2 mouse cellular contexts compared by ENCODE assay signal in the genomic region with DNA sequence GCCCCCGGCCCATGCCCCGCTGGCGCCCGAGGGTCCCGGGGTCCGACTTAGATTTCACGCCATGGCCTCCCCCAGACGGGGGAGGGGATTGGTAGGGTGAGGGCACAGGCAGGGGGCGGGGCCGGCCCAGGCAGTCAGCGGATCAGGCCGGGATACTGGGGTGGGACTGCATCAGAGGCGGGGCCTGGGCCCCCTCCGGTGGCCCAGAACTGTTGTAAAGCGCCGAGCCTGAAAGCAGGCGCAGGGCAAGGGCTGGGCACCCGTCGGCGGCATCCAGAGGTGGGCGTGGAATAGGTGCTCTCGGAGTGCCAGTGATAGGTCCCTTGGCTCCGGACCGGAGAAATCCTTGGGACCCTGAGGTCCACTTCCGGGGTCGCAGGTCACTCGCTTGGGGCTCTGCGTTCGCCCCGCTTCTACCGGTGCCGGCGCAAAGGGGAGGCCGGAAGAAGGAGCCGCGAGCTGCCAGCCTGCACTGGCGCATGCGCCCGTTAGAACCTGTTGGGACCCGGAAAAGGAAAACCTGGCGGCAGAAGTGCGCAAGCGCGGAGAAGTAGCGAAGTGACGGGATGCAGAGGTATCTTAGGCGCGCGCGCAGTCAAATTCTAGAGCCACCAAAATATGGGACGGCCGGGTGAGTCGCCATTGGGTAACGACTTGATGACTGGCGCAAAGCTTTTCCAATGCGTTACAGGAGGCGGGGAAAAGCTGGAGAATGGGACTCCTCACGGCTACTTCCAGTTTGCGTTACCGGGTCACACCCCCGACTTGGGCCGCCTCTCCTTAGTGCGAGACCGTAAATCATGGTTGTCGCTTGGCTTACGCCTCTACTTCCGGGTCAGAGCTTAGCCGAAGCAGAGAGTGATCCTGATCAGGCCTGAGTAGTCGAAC.
TF ChIP-seq lines count a peak whose summit lies in the region.

Gene Map3k11 (plus strand): TSS at position 543 of the 888 bp plus-strand sequence.
Gene Pcnx3 (minus strand): TSS at position 709 of the 888 bp plus-strand sequence.

TF ChIP-seq in C2C12, 6 proteins besides CTCF, POLR2A, EP300 and RAD21 (continued from another document):
- TF ChIP-seq MYOD1 (IDR thresholded peaks at IDR 0.05; ENCODE audit: control insufficient read depth, insufficient read length, low read depth), result no peak
TF ChIP-seq in C2C12: peak in this region for 0.

TF ChIP-seq in myocyte, 11 proteins besides CTCF, POLR2A, EP300 and RAD21 (continued from another document):
- peak; percentile 35 for TF ChIP-seq MAX (IDR thresholded peaks at IDR 0.05; ENCODE audit: low read depth)
- peak; percentile 54 for TF ChIP-seq E2F4 (IDR thresholded peaks at IDR 0.05; ENCODE audit: insufficient read depth)
- TF ChIP-seq TCF12 (IDR thresholded peaks at IDR 0.05; ENCODE audit: insufficient read depth, poor library complexity, severe bottlenecking), result no peak
- no peak for TF ChIP-seq USF1 (IDR thresholded peaks at IDR 0.05; ENCODE audit: low read depth)
- no peak for TF ChIP-seq CEBPB (IDR thresholded peaks at IDR 0.05; ENCODE audit: insufficient read depth, poor library complexity, severe bottlenecking)
- no peak for TF ChIP-seq MYOG (IDR thresholded peaks at IDR 0.05; ENCODE audit: control insufficient read depth in 1 of 3, insufficient read depth in 1 of 3, insufficient read length in 2 of 3, low read depth in 2 of 3)
- TF ChIP-seq POLR2AphosphoS2 (IDR thresholded peaks at IDR 0.05; ENCODE audit: insufficient read length, low read depth), result peak; percentile 66
